Mouse (Mus musculus) E14TG2a.4 (cell line): ENCODE measurements at regions not wholly inside any gene's neighbourhood (a gene's known extent, or its start where the extent isn't known, plus 50 kb on each side); places are given as distances from the start of the nearest gene placed in this dataset.
"Not testable (repeated sequence)": the region's sequence is repeated elsewhere in the genome, so short reads cannot be mapped to it uniquely, and the experiment has no call there.

Experiments used
- H3K27me3 ChIP-seq: 2 replicates; pipeline ENCODE4 v1.6.1; 2014; ENCODE audit warnings: low read length, control low read depth; ENCODE audit not compliant: insufficient read depth
- H3K36me3 ChIP-seq: 2 replicates; pipeline ENCODE4 v1.6.1; 2014; ENCODE audit warnings: low read length, control low read depth; ENCODE audit not compliant: insufficient read depth
- H3K4me1 ChIP-seq: replicated peaks from 2 replicates; pipeline ENCODE4 v1.6.1; 2014; ENCODE audit warnings: low read depth, low read length, control low read depth
- H3K4me3 ChIP-seq: replicated peaks from 2 replicates; pipeline ENCODE4 v1.5.1; 2014; ENCODE audit warnings: mild to moderate bottlenecking, low read length
- H3K9me3 ChIP-seq: 2 replicates; pipeline ENCODE4 v1.6.1; 2014; ENCODE audit warnings: low read length, control low read depth
- CTCF ChIP-seq: conservative IDR thresholded peaks from 2 replicates; pipeline ENCODE4 v1.5.1; 2014; ENCODE audit warnings: low read length
- NANOG ChIP-seq: IDR thresholded peaks from 2 replicates; pipeline ENCODE4 v1.6.1; 2014; ENCODE audit warnings: borderline replicate concordance, low read length, mixed read lengths
- POU5F1 ChIP-seq: IDR thresholded peaks from 2 replicates; pipeline ENCODE4 v1.6.1; 2014; ENCODE audit warnings: low read length, borderline replicate concordance

DNA sequence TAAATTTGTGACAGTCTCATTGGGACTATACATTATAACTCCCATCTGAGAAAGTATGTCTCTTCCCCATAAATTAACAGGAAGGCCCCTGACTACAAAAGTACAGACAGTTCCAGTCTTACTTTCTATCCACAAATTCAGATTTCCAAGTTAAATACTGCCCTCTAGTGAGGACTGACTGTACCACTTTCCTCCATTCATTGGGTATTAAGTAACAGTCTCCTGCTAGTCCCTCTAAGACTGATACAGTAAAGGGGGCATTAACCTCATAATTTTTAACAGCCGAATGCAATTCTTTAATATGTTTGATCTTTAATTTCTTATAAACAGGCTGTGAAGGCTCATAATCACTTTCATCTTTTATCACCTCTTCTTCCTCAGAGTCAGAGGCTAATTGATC lies 131.0 kb upstream of the Adcyap1 start:
- peak; percentile 27 for TF ChIP-seq CTCF
- not testable (repeated sequence) for H3K27me3 ChIP-seq, H3K4me3 ChIP-seq, H3K36me3 ChIP-seq, H3K4me1 ChIP-seq, H3K9me3 ChIP-seq

GRCm38 (mm10) chr17:93068489-93068888 lies 130.3 kb upstream of the Adcyap1 start:
- Histone ChIP-seq H3K36me3 (no peaks in the 10 kb centered on the region), H3K4me1 (no peaks in the 10 kb centered on the region), H3K27me3 (no peaks in the 10 kb centered on the region), H3K4me3 (no peak overlapping the region), H3K9me3 (no peaks in the 10 kb centered on the region)
- TF ChIP-seq NANOG (no peak), POU5F1 (no peak), CTCF (no peak)

DNA sequence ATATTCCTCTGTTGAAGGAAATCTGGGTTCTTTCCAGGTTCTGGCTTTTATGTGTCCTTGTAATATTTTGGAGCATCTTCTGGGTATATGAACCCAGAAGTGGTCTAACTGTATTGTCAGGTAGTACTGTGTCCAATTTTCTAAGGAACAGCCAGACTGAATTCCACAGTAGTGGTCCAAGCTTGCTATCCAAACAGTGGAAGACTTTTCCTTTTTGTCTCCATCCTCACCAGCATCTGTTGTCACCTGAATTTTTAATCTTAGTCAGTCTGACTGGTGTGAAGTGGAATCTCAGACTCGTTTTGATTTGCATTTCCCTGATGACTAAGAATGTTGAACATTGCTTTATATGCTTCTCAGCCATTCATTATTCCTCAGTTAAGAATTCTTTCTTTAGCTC lies 114.8 kb upstream of the Adcyap1 start:
- Histone ChIP-seq H3K36me3 (no peaks in the 10 kb centered on the region), H3K9me3 (no peaks in the 10 kb centered on the region), H3K4me3 (no peak overlapping the region), H3K4me1 (no peaks in the 10 kb centered on the region), H3K27me3 (no peaks in the 10 kb centered on the region)
- no peak for TF ChIP-seq POU5F1
- no peak for TF ChIP-seq NANOG
- TF ChIP-seq CTCF, result no peak

DNA sequence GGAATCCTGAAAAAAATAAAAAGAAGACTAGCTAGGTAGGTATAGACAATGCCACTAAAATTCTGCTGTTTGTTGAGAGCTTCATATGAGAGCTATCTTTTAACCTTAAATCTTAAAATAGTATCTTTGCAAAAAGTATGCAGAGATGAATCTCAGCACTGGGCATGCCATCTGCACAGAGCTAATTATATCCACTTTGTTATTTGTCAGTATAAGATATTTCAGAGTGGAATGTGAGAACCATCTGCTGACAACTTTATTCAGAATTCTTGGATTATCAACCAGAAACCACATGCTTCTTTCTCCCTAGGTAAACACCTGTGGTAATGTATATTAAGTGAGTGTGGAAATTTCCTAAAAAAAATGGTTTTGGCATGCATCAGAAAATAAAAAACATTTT lies 94.3 kb upstream of the Adcyap1 start:
- TF ChIP-seq POU5F1 (no peak), NANOG (no peak), CTCF (no peak)

GRCm38 (mm10) chr17:93140003-93140402 lies 58.8 kb upstream of the Adcyap1 start:
- no peaks in the 10 kb centered on the region for H3K9me3 ChIP-seq

More for the DNA sequence above, 94.3 kb upstream of the Adcyap1 start:
- H3K9me3 ChIP-seq, result no peaks in the 10 kb centered on the region
- H3K4me1 ChIP-seq, result no peaks in the 10 kb centered on the region
- H3K27me3 ChIP-seq, result no peaks in the 10 kb centered on the region
- no peak overlapping the region for H3K4me3 ChIP-seq
- no peaks in the 10 kb centered on the region for H3K36me3 ChIP-seq

DNA sequence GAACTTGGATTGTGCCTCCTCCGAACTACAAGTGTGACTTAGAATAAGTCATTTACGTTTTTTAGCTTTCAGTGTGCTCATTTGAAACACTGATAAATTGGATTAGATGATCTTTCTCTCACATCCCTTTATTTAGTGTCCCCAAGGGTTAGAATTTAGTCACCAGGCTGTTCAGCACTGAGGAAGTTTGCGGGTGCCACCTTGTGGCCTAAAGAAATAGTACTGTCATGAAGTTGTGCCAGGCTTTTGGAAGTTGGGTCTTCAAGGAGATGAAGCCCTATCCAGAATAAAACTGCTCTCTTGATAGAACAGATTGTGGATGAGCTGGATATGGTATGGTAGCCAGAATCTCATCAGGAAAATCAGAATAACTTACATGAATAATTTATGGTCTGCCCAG lies 57.7 kb upstream of the Adcyap1 start:
- Histone ChIP-seq H3K4me3 (no peak overlapping the region), H3K27me3 (no peaks in the 10 kb centered on the region), H3K4me1 (no peaks in the 10 kb centered on the region), H3K36me3 (no peaks in the 10 kb centered on the region), H3K9me3 (no peaks in the 10 kb centered on the region)
- TF ChIP-seq NANOG (no peak), POU5F1 (no peak), CTCF (peak; percentile 43)

More at GRCm38 (mm10) chr17:93140003-93140402, 58.8 kb upstream of the Adcyap1 start:
- no peak overlapping the region for H3K4me3 ChIP-seq
- no peaks in the 10 kb centered on the region for H3K36me3 ChIP-seq
- H3K4me1 ChIP-seq, result no peaks in the 10 kb centered on the region
- TF ChIP-seq CTCF, result peak; percentile 26
- TF ChIP-seq NANOG, result no peak
- no peaks in the 10 kb centered on the region for H3K27me3 ChIP-seq
